ENCODE assay signal across 1 mouse cellular context in genomic region chr8:119978770-119979381, GRCm38 (mm10).
TF ChIP-seq lines count a peak whose summit lies in the region.

No protein-coding gene starts in this region.

TF ChIP-seq in CH12.LX, 34 proteins besides CTCF, POLR2A, EP300 and RAD21 (continued from another document):
- no peak for TF ChIP-seq ZMIZ1 (IDR thresholded peaks at IDR 0.05; ENCODE audit: low read depth, low read length)
